Mouse (Mus musculus) lung, postnatal 0 days (tissue): Measurements from ENCODE around the gene Cct4.

Source experiments
- CTCF ChIP-seq: IDR thresholded peaks from 2 replicates; pipeline ENCODE4 v1.5.1; 2016; ENCODE audit warnings: antibody characterized with exemption, mild to moderate bottlenecking
- EP300 ChIP-seq: IDR thresholded peaks from 2 replicates; pipeline ENCODE4 v1.6.1; 2016; ENCODE audit warnings: antibody characterized with exemption, mild to moderate bottlenecking, control low read depth

- TF ChIP-seq EP300, result no peak
- TF ChIP-seq CTCF, result no peak
Measured at GRCm38 (mm10) chr11:22978215-22978614, 12.1 kb upstream of the Cct4 start.
